Mouse (Mus musculus) liver, embryonic 14.5 days (tissue): ENCODE data around the gene Med12. TPM values are rescaled to one million over a fixed set of nuclear protein-coding genes. Genes with fewer than 3 reads are reported as not detected.

Source experiments
- ATAC-seq: fragments of 200-750 bp; cut with Nextera tagmentation; 2 replicates; pipeline ENCODE4 v1.8.0; 2017; ENCODE audit warnings: moderate number of reproducible peaks, mild to moderate bottlenecking, moderate library complexity; ENCODE audit not compliant: insufficient read depth
- DNase-seq, 3 experiments: peaks; one replicate each; pipeline ENCODE4 v3.0.0-alpha.2; 2012 to 2013; ENCODE audit warnings: low read depth in 3 of 3, low spot score in 3 of 3
- H3K27ac ChIP-seq: fragments of 300-500 bp; sonication (generic); 2 replicates; pipeline ENCODE4 v1.5.1; 2014; ENCODE audit warnings: moderate library complexity, mild to moderate bottlenecking, control low read depth, inconsistent platforms
- H3K27me3 ChIP-seq: fragments of 300-500 bp; sonication (generic); 2 replicates; pipeline ENCODE4 v1.6.1; 2014; ENCODE audit warnings: mild to moderate bottlenecking, low read length, moderate library complexity; ENCODE audit not compliant: control insufficient read depth, insufficient read depth
- H3K36me3 ChIP-seq: fragments of 300-500 bp; sonication (generic); replicated peaks from 2 replicates; pipeline ENCODE4 v1.6.1; 2014; ENCODE audit warnings: low read depth; ENCODE audit not compliant: control insufficient read depth, insufficient read depth
- H3K4me1 ChIP-seq, 2 experiments: fragments of 200-500 bp in 1 of 2; fragments of 300-500 bp in 1 of 2; sonication (generic) in 1 of 2; replicated peaks; 2 replicates each; pipeline ENCODE4 v1.6.1; 2012 to 2014; ENCODE audit warnings: antibody characterized with exemption in 1 of 2, inconsistent platforms in 1 of 2, low read length in 1 of 2; ENCODE audit not compliant: control insufficient read depth in 2 of 2, insufficient read depth in 2 of 2
- H3K4me2 ChIP-seq: fragments of 300-500 bp; sonication (generic); 2 replicates; pipeline ENCODE4 v1.6.1; 2014; ENCODE audit warnings: low read depth, mild to moderate bottlenecking, control low read depth, moderate library complexity
- H3K4me3 ChIP-seq, 2 experiments: fragments of 200-500 bp in 1 of 2; fragments of 300-500 bp in 1 of 2; sonication (generic) in 1 of 2; 2 replicates each; pipeline ENCODE4 v1.5.1; 2012 to 2014; ENCODE audit warnings: low read depth in 2 of 2, low read length in 2 of 2, mild to moderate bottlenecking in 2 of 2, control low read depth in 1 of 2, inconsistent platforms in 1 of 2, moderate library complexity in 1 of 2; ENCODE audit not compliant: insufficient read depth in 1 of 2
- H3K9ac ChIP-seq: fragments of 300-500 bp; sonication (generic); replicated peaks from 2 replicates; pipeline ENCODE4 v1.6.1; 2014; ENCODE audit warnings: mild to moderate bottlenecking, control low read depth, moderate library complexity
- H3K9me3 ChIP-seq: fragments of 300-500 bp; sonication (generic); 2 replicates; pipeline ENCODE4 v1.6.1; 2016; ENCODE audit warnings: low read length, mixed read lengths; ENCODE audit not compliant: control insufficient read depth
- CTCF ChIP-seq: IDR thresholded peaks from 2 replicates; pipeline ENCODE4 v1.5.1; 2016; ENCODE audit warnings: antibody characterized with exemption, low read depth, control low read depth
- EP300 ChIP-seq: IDR thresholded peaks from 2 replicates; pipeline ENCODE4 v1.6.1; 2016; ENCODE audit warnings: antibody characterized with exemption, low read depth
- WGBS: fragments of 180-500 bp; shearing (Covaris S2); extraction: QIAGEN DNeasy Blood & Tissue Kit; methylation state at CpG from one replicate; pipeline ENCODE4 v1.1.7; 2014; ENCODE audit not compliant: insufficient replicate concordance; 5-methylcytosine and 5-hydroxymethylcytosine counted together
- polyA plus RNA-seq, 2 experiments: library from polyadenylated mRNA; depleted of rRNA in 1 of 2; stranded (reverse) in 1 of 2; unstranded in 1 of 2; fragments of >200 nt; fragmentation: Nextera tagmentation in 1 of 2; extraction: Ambion mirVana in 1 of 2; gene quantifications; 2 replicates each; pipeline versions ENCODE4 v1.2.1 to v1.2.3; 2012 to 2014

The Med12 gene
- polyA plus RNA-seq (2012; rRNA removed) (34.3 and 37.8 TPM in 2 replicates), polyA plus RNA-seq (2014; fragmentation: Nextera tagmentation; extraction: Ambion mirVana) (21.9 and 27.5 TPM in 2 replicates)

DNA sequence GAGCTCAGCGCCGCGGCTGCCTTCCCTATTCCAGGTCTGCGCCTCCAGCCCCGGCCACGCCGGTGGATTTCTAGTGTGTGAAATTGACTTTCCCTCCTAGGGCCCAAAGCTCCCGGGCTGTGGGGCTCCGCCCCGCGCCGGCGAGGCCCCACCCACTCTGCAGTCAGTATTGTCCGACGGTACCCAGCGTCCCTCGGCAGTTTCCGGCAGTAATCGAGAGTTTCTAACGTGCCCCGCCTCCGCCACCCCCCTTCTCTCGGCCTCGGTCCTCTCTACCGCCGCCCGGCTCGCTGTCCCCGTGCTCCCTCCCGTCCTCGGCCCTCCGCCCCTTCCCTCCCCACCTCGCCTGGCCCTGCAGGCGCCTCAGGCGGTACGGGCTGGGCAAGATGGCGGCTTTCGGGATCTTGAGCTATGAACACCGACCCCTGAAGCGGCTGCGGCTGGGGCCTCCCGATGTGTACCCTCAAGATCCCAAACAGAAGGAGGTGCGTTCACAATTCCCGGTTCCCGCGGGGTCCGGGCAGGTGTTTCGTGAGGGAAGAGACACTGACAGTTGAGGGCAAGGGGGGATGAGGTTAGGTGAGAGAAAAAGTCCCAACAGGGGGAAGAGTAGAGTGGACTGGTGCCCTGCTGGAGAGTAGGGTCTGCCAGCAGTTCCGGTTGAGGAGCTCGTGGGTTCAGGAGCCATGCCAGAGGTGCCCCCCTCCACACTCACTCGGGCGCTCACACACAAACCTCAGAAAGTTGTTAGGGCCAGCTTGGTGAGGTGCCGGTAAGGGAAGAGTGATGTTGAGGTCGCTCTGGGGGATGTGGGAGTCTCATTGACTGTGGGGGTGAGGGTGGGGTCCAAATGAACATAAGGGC, at the start of gene Med12:
TSS of gene Med12 (plus strand) at position 156 of the 864 bp plus-strand sequence.
- peak; percentile 85 to 86 (median 85) for DNase-seq
- Histone ChIP-seq H3K4me2 (peak within 1 kb of the TSS; percentile 71), H3K36me3 (peaks cover 21% of the 10 kb centered on the region), H3K9ac (peak within 1 kb of the TSS; percentile 90), H3K27me3 (no peaks in the 10 kb centered on the region), H3K9me3 (no peaks in the 10 kb centered on the region), H3K4me1 (peaks cover 0 to 13% of the 10 kb centered on the region in 2 experiments; a peak in 3 of 4 replicates), H3K27ac (peak within 1 kb of the TSS; percentile 62), H3K4me3 (peak within 1 kb of the TSS; percentile 72 to 92)
- WGBS = 15% methylated on average over 52 of the region's 54 CpGs
- TF ChIP-seq EP300 = no peak
- TF ChIP-seq CTCF = no peak
- peak; percentile 95 for ATAC-seq

GRCm38 (mm10) chrX:101245011-101245410, 28.8 kb upstream of the Med12 start:
- Histone ChIP-seq H3K27me3 (no peaks in the 10 kb centered on the region), H3K9ac (no peak overlapping the region), H3K27ac (no peak overlapping the region), H3K4me1 (no peaks in the 10 kb centered on the region), H3K9me3 (no peaks in the 10 kb centered on the region), H3K36me3 (no peaks in the 10 kb centered on the region), H3K4me2 (no peak overlapping the region), H3K4me3 (no peak overlapping the region)
- TF ChIP-seq EP300 = no peak
- TF ChIP-seq CTCF = no peak
- DNase-seq = no peak
- 15% methylated on average over 1 of the region's 1 CpGs for WGBS
- no peak for ATAC-seq

- TF ChIP-seq CTCF = no peak
- TF ChIP-seq EP300 = no peak
- Histone ChIP-seq H3K27ac (peak within 1 kb of the TSS; percentile 59), H3K4me3 (peak within 1 kb of the TSS; percentile 67 to 80), H3K4me2 (peak within 1 kb of the TSS; percentile 62), H3K4me1 (0 out of 4 replicates have a peak, but pooled peaks cover 0 to 7% of the 10 kb centered on the region in 2 experiments), H3K9me3 (no peaks in the 10 kb centered on the region), H3K9ac (peak within 1 kb of the TSS; percentile 80), H3K36me3 (no peaks in the 10 kb centered on the region), H3K27me3 (no peaks in the 10 kb centered on the region)
- ATAC-seq = peak; percentile 92
- WGBS = 16% methylated on average over 47 of the region's 47 CpGs
- DNase-seq = peak; percentile 79 to 84 (median 81)
Measured at GRCm38 (mm10) chrX:101253952-101254729, 19.7 kb upstream of the Med12 start, which contains the start of gene Foxo4. TSS of gene Foxo4 (plus strand) at chrX:101254528.

GRCm38 (mm10) chrX:101254740-101255139, 19.1 kb upstream of the Med12 start:
- DNase-seq (no peak), ATAC-seq (peak; percentile 42)
- 10% methylated on average over 26 of the region's 26 CpGs for WGBS
- Histone ChIP-seq H3K4me3 (peak overlapping the region; percentile 67 to 80), H3K9me3 (no peaks in the 10 kb centered on the region), H3K27me3 (no peaks in the 10 kb centered on the region), H3K9ac (peak overlapping the region; percentile 80), H3K27ac (peak overlapping the region; percentile 59), H3K4me1 (0 out of 4 replicates have a peak, but pooled peaks cover 0 to 7% of the 10 kb centered on the region in 2 experiments), H3K36me3 (no peaks in the 10 kb centered on the region), H3K4me2 (peak overlapping the region; percentile 62)
- TF ChIP-seq CTCF (no peak), EP300 (no peak)
